Mouse (Mus musculus): ENCODE results near the gene Vwa8. TPM values are rescaled to one million over a fixed set of nuclear protein-coding genes. Genes with fewer than 3 reads are reported as not detected.

The Vwa8 gene
- polyA plus RNA-seq, 1 experiment from 2014 or later, result 5.7 TPM

DNA sequence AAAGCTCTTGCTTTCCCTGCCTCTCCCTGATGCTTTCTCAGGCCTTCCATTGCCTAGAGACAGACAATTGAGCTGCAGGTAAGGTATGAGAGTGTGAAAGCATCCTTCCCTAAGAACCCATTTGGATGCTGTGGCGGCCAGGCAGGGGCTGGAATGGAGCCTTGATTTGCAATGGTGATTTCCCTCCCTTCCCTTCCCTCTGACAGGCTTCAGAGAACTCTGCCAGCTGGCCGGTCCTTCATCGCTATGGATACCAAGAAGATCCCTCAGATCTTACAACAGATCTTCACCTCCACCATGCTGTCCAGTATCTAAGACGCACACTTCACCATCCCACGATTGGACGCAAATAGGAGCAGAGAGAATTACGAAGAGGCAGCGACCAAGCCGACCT, 352.0 kb downstream of the Vwa8 start:
- Histone ChIP-seq H3K27ac (peak overlapping the region; percentile 11; the same call in 1 of the 2 replicates), H3K4me1 (replicated peaks) (peaks cover 44% of the 10 kb centered on the region), H3K4me2 (replicated peaks) (no peak overlapping the region), H3K4me3 (replicated peaks) (no peak overlapping the region), H3K27me3 (no peaks in the 10 kb centered on the region), H3K36me3 (no peaks in the 10 kb centered on the region), H3K9me3 (no peaks in the 10 kb centered on the region), H3K9ac (replicated peaks) (no peak overlapping the region)
- 46% methylated on average over 9 of the region's 9 CpGs for WGBS
- ATAC-seq, result no peak

DNA sequence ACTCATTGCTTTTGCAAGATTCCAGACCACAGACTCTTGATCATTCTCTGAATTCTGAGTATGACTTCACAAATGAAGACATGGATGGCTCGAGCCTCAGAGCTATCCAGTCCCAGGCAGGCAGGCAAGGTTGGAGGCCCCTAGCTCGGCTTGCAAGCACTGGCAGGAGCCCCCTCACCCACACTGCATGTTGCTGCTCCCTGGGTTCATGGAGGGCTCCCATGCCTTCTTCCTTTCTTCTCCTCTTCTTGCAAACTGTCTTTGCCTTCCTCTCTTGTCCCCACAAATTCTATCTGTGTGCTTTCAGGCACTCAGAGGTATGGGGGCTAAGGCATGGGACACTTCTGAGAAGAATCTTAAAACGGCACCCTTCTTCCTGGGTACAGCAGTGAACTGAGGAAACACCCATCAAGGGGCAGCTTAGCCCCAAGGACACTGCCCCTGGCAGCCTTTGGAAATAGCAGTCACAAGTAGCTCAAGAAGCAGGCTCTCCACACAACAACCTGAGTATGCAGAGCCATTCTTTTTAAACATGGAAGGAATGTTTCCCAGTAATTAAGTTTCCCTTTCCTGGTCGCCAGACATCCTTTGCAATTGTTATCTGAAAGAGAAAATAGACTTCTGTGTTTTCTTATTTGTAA, 354.0 kb downstream of the Vwa8 start:
- Histone ChIP-seq H3K4me2 (replicated peaks) (no peak overlapping the region; the same call in 1 of the 2 replicates), H3K9me3 (no peaks in the 10 kb centered on the region), H3K36me3 (no peaks in the 10 kb centered on the region), H3K4me3 (replicated peaks) (no peak overlapping the region), H3K27ac (peak overlapping the region; percentile 88), H3K9ac (replicated peaks) (no peak overlapping the region), H3K4me1 (replicated peaks) (peaks cover 51% of the 10 kb centered on the region), H3K27me3 (no peaks in the 10 kb centered on the region)
- WGBS, result 21% methylated on average over 4 of the region's 4 CpGs
- no peak for ATAC-seq

DNA sequence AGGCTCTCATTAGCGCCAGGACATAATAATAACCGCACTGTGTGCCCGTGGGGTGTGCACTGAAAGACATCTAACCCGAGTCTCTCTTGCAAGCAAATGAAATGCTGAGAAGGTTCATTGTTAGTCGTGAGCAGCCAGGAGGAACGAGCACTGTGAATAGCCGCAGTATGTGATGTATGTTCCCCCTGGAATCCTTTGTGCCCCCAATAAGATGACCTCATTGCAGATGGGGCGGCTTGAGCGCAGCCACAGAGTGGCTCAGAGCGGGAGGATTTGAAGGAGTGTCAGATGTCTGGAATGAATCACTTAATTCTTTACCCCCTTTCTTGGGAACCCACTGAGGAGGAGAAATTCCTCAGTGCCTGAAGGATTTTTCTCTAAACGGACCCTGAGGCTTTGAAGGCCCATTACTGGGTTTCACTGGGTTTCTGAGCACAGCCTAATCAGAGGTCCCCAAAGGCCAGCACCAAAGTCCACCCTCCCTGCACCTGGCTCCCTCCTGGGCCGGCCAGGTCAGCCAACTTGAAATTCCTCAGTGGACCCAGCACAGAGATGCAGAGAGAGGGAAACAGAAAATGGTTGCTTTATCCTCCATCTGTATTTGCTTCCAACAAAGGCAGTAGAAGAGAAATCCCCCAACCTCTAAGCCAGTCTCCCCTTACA, 354.8 kb downstream of the Vwa8 start:
- peak overlapping the region; percentile 14; the same call in 1 of the 2 replicates for H3K9ac ChIP-seq (replicated peaks)
- peak overlapping the region; percentile 88 for H3K27ac ChIP-seq
- peak; percentile 95 for ATAC-seq
- H3K4me1 ChIP-seq (replicated peaks), result peaks cover 51% of the 10 kb centered on the region
- 2% methylated on average over 12 of the region's 12 CpGs for WGBS
- peak overlapping the region; percentile 26 for H3K4me2 ChIP-seq (replicated peaks)
- no peaks in the 10 kb centered on the region for H3K36me3 ChIP-seq
- no peaks in the 10 kb centered on the region for H3K27me3 ChIP-seq
- H3K4me3 ChIP-seq (replicated peaks), result no peak overlapping the region
- no peaks in the 10 kb centered on the region for H3K9me3 ChIP-seq

DNA sequence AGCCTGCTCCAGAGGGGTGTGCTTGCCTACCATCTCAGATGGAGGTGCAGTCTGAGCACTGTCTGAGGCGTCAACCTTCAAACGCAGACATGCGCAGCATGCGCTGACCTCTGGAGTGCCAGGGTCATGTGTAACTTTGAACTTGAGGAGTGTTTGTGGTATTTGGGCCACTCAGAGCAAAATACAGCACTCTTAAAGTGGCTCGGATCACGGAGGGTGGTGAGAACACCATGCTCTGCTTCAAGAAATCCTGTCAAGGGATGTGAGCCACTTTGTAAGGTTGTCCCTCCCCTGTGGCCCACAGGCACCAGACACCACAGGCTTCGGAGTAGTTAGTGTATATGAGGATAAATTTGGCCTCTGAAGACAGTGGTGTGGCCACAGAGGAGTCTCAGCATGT, 356.0 kb downstream of the Vwa8 start:
- no peaks in the 10 kb centered on the region for H3K9me3 ChIP-seq
- H3K36me3 ChIP-seq, result no peaks in the 10 kb centered on the region
- no peak overlapping the region for H3K4me2 ChIP-seq (replicated peaks)
- no peaks in the 10 kb centered on the region for H3K27me3 ChIP-seq
- WGBS, result 91% methylated on average over 7 of the region's 7 CpGs
- no peak overlapping the region for H3K9ac ChIP-seq (replicated peaks)
- H3K4me3 ChIP-seq (replicated peaks), result no peak overlapping the region
- H3K27ac ChIP-seq, result peak overlapping the region; percentile 5; the same call in 1 of the 2 replicates
- ATAC-seq, result no peak
- H3K4me1 ChIP-seq (replicated peaks), result peaks cover 48% of the 10 kb centered on the region

DNA sequence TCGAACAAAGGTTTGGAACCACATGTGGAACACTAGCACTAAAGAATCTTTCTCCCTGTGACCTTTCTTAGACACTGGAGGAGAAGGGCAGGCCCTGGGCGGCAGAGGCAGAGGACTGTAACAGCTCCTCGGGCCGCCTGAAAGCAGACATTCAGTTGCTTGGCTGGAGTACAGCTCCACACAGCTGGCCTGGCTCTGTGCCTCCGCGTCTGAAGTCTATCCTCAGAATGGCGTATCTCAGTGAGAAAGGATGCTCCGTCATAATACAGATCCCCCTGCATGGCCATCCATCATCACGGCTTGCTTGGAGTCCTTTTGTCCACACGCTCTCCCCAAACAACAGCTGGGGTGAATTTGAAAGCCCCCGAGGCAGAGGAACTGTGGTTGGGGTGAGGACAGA, 357.4 kb downstream of the Vwa8 start:
- no peak overlapping the region for H3K4me3 ChIP-seq (replicated peaks)
- no peak for ATAC-seq
- H3K4me1 ChIP-seq (replicated peaks), result peaks cover 37% of the 10 kb centered on the region
- H3K27ac ChIP-seq, result no peak overlapping the region
- no peaks in the 10 kb centered on the region for H3K27me3 ChIP-seq
- no peaks in the 10 kb centered on the region for H3K36me3 ChIP-seq
- WGBS, result 59% methylated on average over 11 of the region's 11 CpGs
- H3K9ac ChIP-seq (replicated peaks), result no peak overlapping the region
- no peaks in the 10 kb centered on the region for H3K9me3 ChIP-seq
- H3K4me2 ChIP-seq (replicated peaks), result no peak overlapping the region

DNA sequence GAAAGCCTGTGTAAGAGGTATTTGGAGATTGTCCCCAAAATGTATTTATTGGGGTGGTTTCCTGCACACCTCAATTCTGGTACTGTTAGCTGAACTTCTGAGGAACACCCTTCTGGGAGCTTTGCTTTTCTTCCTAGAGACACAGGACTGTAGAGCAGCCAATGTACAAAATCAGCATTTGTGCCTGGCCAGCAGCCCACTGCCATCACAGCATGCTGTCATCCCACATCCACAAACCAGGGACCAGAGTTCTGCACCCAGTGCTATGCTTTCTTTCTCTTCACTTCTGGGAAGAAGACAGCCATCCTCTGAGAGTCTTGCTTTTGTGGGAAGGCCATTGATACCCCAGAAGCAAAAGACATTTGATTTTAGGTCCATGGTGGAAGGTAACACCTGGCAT, 359.6 kb downstream of the Vwa8 start:
- Histone ChIP-seq H3K4me1 (replicated peaks) (peaks cover 22% of the 10 kb centered on the region), H3K9ac (replicated peaks) (no peak overlapping the region), H3K27me3 (no peaks in the 10 kb centered on the region), H3K27ac (no peak overlapping the region), H3K36me3 (no peaks in the 10 kb centered on the region), H3K4me3 (replicated peaks) (no peak overlapping the region), H3K9me3 (no peaks in the 10 kb centered on the region), H3K4me2 (replicated peaks) (no peak overlapping the region)
- no peak for ATAC-seq

DNA sequence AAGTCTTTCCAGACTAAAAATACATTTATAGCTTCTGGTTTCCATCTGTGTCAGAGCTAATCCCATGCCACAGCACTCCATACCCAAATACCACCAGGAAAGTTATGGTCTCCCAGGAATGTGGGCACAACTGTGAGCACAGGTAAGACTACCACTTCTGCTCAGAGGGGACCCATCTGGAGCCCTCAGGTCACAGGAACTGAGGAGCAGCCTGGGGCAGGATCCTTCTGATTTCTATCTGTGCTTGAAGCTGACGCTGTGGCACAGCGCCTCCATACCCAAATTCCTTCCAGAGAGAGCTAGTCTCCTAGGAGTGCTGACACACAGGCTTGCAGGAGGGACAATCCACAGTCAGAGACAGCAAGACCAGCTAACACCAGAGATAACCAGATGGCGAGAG, 361.0 kb downstream of the Vwa8 start:
- Histone ChIP-seq H3K27me3 (no peaks in the 10 kb centered on the region), H3K4me2 (replicated peaks) (no peak overlapping the region), H3K9ac (replicated peaks) (no peak overlapping the region), H3K36me3 (no peaks in the 10 kb centered on the region), H3K9me3 (no peaks in the 10 kb centered on the region; the same call in 1 of the 2 replicates), H3K4me1 (replicated peaks) (peaks cover 9% of the 10 kb centered on the region), H3K27ac (no peak overlapping the region), H3K4me3 (replicated peaks) (no peak overlapping the region)
- 91% methylated on average over 3 of the region's 3 CpGs for WGBS
- ATAC-seq, result no peak

DNA sequence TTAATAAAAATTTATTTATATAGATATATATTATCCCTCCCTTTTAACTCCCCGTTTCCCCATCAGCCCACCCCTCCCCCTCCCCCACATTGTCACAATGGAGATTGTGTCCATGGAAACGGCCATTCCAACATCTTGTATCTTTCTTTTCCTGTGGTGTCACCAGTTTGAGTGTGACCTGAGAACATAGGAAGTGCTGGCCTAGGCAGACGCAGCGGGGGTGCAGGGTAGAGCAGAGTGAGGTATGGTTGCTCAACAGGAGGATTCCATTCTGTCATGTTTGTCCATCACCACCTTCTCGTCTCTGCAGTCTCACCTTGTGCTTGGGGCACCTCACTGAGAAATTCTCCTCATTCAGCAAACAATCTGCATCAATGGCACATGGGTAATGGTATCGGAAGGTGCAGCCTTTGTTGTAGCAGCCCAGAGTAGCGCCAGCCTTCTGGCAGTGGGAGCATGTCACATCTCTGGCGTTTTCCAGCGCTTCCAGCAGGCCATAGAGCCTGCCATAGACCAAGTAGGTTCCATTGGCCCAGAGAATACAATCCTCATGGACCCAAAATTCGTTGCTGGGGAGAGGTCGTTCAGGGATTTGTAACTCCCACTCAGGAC, 363.6 kb downstream of the Vwa8 start:
- H3K9ac ChIP-seq (replicated peaks), result no peak overlapping the region
- ATAC-seq, result no peak
- H3K4me3 ChIP-seq (replicated peaks), result no peak overlapping the region
- no peaks in the 10 kb centered on the region; the same call in 1 of the 2 replicates for H3K9me3 ChIP-seq
- H3K36me3 ChIP-seq, result no peaks in the 10 kb centered on the region
- H3K4me1 ChIP-seq (replicated peaks), result 0 out of 2 replicates have a peak, but pooled peaks cover 4% of the 10 kb centered on the region
- no peaks in the 10 kb centered on the region for H3K27me3 ChIP-seq
- 90% methylated on average over 11 of the region's 11 CpGs for WGBS
- H3K27ac ChIP-seq, result no peak overlapping the region
- no peak overlapping the region for H3K4me2 ChIP-seq (replicated peaks)

DNA sequence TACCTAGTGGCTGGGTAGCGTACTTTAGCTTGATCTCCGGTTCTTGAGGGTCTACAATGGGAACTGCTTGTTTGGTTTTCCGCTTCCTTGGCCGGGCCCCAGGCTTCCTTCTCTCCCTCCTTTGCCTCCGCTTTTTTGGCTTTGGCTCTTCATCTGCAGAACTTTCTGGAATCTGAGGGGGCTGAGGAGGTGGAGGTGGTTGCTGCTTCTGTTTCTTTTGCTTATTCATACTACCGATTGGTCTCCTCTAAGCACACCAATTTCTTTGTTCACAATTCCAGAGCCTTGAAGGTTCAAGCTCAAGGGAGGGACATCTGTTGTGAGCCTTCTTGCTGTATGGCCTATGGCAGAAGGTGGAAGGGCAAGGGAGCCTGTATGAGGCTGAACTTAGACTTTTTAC, 365.3 kb downstream of the Vwa8 start:
- Histone ChIP-seq H3K4me2 (replicated peaks) (no peak overlapping the region), H3K9me3 (no peaks in the 10 kb centered on the region; the same call in 1 of the 2 replicates), H3K9ac (replicated peaks) (no peak overlapping the region), H3K27me3 (no peaks in the 10 kb centered on the region), H3K4me3 (replicated peaks) (no peak overlapping the region), H3K4me1 (replicated peaks) (0 out of 2 replicates have a peak, but pooled peaks cover 4% of the 10 kb centered on the region), H3K27ac (no peak overlapping the region), H3K36me3 (no peaks in the 10 kb centered on the region)
- WGBS, result 95% methylated on average over 6 of the region's 6 CpGs
- ATAC-seq, result no peak

DNA sequence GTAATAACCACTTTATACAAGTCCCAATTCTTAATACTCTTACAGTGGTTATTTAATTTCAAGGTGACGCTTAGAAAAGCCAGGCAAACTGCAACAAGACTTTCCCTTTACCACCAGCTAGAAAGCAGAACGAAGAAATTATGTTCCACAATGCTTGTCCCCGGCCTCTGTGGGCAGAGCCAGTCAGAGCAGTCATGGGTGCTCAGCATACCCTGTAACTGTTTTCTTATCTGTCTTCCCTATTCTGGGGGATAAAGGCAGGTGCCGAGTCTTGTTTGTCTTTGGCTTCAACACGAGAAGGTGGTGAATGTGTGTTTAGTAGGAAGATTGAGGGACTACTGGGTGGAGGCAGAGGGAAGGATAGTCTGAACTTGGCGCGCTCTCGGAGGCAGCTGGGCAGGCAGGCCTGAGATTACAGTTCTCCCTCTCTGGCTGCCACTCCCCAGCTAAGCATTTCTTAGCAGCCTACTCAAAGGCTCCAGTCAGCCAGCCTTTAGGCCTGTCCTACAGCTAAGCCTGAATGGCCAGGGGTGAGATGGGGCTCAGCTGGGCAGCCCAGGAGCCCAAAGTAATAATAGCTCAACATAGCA, 365.9 kb downstream of the Vwa8 start:
- Histone ChIP-seq H3K27me3 (no peaks in the 10 kb centered on the region), H3K4me1 (replicated peaks) (0 out of 2 replicates have a peak, but pooled peaks cover 4% of the 10 kb centered on the region), H3K36me3 (no peaks in the 10 kb centered on the region), H3K4me2 (replicated peaks) (no peak overlapping the region), H3K9ac (replicated peaks) (no peak overlapping the region), H3K27ac (no peak overlapping the region), H3K4me3 (replicated peaks) (no peak overlapping the region), H3K9me3 (no peaks in the 10 kb centered on the region; the same call in 1 of the 2 replicates)
- WGBS, result 93% methylated on average over 8 of the region's 8 CpGs
- ATAC-seq, result no peak

DNA sequence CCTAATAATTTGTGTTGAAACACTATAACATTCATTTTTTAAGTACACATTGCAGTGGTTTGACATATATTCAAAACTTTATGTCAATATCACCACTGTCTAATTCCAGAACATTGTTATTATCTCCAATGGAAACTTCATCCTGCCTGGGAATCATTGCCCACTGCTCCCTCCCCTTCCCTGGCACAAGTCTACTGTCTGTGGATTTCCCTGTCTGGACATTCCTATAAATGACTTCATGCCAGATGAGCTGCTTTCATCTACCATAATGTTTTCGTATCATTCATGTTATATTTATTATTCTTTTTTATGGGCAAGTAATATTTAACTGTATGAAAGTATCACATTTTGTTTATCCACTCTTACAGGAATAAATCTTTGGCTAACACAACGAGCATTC, 367.5 kb downstream of the Vwa8 start:
- Histone ChIP-seq H3K4me3 (replicated peaks) (no peak overlapping the region), H3K4me1 (replicated peaks) (0 out of 2 replicates have a peak, but pooled peaks cover 4% of the 10 kb centered on the region), H3K9me3 (no peaks in the 10 kb centered on the region; the same call in 1 of the 2 replicates), H3K36me3 (no peaks in the 10 kb centered on the region), H3K9ac (replicated peaks) (no peak overlapping the region), H3K27me3 (no peaks in the 10 kb centered on the region), H3K27ac (no peak overlapping the region), H3K4me2 (replicated peaks) (no peak overlapping the region)
- WGBS, result 81% methylated on average over 2 of the region's 2 CpGs
- no peak for ATAC-seq

DNA sequence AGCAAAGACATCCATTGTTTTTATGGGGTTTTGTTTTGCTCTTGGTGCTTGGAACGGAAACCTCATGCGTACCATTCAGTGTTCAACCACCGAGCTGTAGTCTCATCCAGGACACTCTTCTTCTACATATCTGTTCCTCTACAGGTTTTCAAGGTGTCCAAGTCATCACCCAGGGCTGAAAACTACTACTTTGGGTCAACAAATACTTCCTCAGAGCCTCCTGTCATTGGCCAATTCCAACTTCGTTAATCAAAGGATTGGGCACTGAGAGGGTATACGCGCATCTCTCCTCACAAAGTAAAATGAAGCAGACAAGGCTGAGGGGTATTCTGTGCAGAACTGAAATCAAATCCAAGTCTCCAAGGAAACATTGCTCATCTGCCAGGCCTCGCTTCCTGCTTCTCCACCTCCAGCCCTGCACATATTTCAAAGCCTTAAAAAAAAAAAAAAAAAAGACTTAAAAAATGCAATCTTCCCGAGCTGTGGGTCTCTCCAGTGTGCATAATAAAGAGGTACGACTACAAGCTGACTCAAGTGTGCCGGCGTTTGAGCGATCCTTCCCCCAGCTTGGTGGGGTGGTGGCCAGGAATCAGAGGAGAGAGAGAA, 374.7 kb downstream of the Vwa8 start:
- H3K9ac ChIP-seq (replicated peaks), result no peak overlapping the region
- ATAC-seq, result no peak
- WGBS, result 88% methylated on average over 12 of the region's 12 CpGs
- no peaks in the 10 kb centered on the region for H3K27me3 ChIP-seq
- H3K27ac ChIP-seq, result no peak overlapping the region
- H3K4me3 ChIP-seq (replicated peaks), result no peak overlapping the region
- no peaks in the 10 kb centered on the region for H3K36me3 ChIP-seq
- no peaks in the 10 kb centered on the region for H3K9me3 ChIP-seq
- H3K4me2 ChIP-seq (replicated peaks), result no peak overlapping the region
- no peaks in the 10 kb centered on the region for H3K4me1 ChIP-seq (replicated peaks)

Data from midbrain, embryonic 13.5 days (tissue).